Mouse (Mus musculus) embryonic stem cell, embryonic (primary cell): ENCODE measurements around the gene Carhsp1.

ENCODE experiments used
- CTCF ChIA-PET, 4 experiments: fragments of 300-600 bp in 2 of 4; fragments of 350-600 bp in 2 of 4; sonication (Branson Sonifier 250); formaldehyde crosslinking; loops; one replicate each; lab custom pipeline; 2022; ENCODE audit warnings: inconsistent platforms in 2 of 4; lab: Charles Lee
- POLR2A ChIA-PET, 4 experiments: fragments of 300-600 bp in 2 of 4; fragments of 350-600 bp in 2 of 4; sonication (Branson Sonifier 250); formaldehyde crosslinking; loops; one replicate each; lab custom pipeline; 2022; ENCODE audit warnings: antibody characterized with exemption in 4 of 4, inconsistent platforms in 1 of 4; lab: Charles Lee

The Carhsp1 gene

DNA sequence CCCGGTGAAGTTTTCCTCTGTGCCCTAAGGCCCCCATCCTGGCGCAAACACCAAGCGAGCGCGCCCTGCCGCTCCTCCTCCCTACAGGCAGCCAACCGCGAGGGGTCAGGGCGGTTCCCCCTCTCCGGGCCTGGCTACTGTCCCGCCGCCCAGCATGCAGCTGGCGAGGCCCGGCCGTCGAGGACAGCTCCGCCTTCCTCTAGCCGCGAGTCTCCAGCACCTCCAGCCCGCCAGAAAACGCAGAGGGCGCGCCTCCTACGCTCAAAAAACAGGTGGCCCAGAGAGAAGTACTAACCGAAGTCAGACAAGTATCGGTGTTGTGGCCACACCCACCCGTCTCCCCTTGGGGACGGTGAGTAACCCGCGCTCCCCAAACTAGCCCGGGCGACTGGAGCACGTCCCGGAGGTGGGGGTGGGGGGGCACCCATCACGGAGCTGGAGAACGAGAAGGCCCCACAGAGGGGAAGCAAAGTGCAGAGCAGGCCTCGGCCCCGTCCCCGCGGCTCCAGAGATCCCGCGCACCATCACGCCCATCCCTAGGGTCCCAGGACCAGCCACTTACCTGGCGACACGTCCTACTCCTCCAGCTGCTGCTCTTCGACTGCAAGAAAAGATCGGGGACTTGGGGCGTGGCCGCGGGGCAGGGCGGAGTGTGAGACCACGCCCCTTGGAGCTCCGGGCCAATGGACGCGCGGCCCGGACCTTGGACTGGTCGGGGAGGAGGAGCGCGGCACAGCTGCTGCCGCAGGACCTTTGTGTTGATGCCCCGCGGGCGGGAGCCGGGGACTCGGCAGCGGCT, at the start of gene Carhsp1:
Gene Carhsp1, minus strand, starts transcription at position 605 of the 799 bp plus-strand sequence.
- ChIA-PET CTCF (interaction anchor here (0.5 to 4.8 kb wide), 23 partner anchors 9 to 262 kb away, joined by 3 to 40 read pairs (median 4); partner anchors contain the start of genes Mettl22 (in 1 of the 4) and Tmem114 (in 1 of the 4)), POLR2A (interaction anchor here (0.5 to 6.8 kb wide), 164 partner anchors 9 to 1577 kb away, joined by 3 to 184 read pairs (median 4); partner anchors contain the start of genes Mettl22 (in 3 of the 4), Pmm2 (in 3 of the 4), Tmem186 (in 3 of the 4) and Abat (in 2 of the 4))

DNA sequence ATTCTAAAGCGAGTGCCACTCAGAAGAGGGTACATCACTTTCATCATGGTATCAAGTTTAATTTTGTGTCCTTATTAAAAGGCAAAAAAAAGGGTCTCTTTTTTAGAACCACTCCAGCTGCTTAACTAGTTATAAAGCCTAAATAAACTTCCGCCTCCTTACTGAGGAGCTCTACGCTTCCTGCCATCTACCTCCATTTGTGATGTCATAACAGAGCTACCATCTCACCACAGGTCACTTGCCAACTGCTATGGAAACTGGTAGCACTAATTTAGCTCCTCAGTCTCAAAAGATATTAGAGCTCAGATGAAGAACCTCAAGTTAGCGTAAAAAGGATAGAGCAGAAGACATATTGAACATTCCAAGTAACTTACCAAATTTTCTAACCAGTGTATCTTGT, 48.5 kb upstream of the Carhsp1 start:
- CTCF ChIA-PET = interaction anchor here in 2 of 4 experiments (0.6 to 1.5 kb wide), 3 partner anchors 23 to 48 kb away, joined by 3 to 8 read pairs (median 4); no protein-coding TSS in a partner anchor

DNA sequence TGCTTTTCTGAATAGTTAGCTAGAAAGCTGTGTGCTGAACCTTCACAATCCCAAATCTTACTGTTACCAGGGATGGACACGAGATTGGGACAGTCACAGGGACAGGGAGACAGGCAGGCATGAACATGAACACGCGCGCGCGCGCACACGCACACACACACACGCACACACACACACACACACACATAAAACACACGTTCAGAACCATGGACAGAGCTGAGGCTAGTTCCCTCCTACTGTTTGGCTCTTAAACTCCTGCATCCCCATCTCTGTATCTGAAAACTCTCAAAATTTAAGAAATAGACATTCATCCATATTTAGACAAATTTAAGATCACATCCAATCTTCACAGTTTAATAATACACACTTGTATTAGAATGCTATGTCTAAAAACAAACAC, 45.8 kb upstream of the Carhsp1 start:
- ChIA-PET POLR2A (interaction anchor here in 2 of 4 experiments (0.6 to 23.9 kb wide), 30 partner anchors 7 to 121 kb away, joined by 3 to 230 read pairs (median 4); partner anchors contain the start of gene Carhsp1 (in 1 of the 2)), CTCF (interaction anchor here in 2 of 4 experiments (0.7 to 1.4 kb wide), 3 partner anchors 15 to 341 kb away, joined by 3 to 4 read pairs (median 3); no protein-coding TSS in a partner anchor)

More for the DNA sequence above, 48.5 kb upstream of the Carhsp1 start:
- POLR2A ChIA-PET = interaction anchor here (0.6 to 23.9 kb wide), 22 partner anchors 8 to 118 kb away, joined by 3 to 230 read pairs (median 6); partner anchors contain the start of genes Carhsp1 (in 2 of the 4), Pmm2 (in 1 of the 4) and Tmem186 (in 1 of the 4)

GRCm38 (mm10) chr16:8716300-8716699, 44.3 kb upstream of the Carhsp1 start:
- CTCF ChIA-PET = interaction anchor here in 1 of 4 experiments (1.0 kb wide), 1 partner anchor 52 kb away, joined by 3 read pairs; no protein-coding TSS in a partner anchor

GRCm38 (mm10) chr16:8715513-8716080, 43.6 kb upstream of the Carhsp1 start:
- CTCF ChIA-PET = interaction anchor here in 1 of 4 experiments (0.6 to 1.0 kb wide), 2 partner anchors 53 to 153 kb away, joined by 3 read pairs; no protein-coding TSS in a partner anchor
- POLR2A ChIA-PET = interaction anchor here in 3 of 4 experiments (0.5 to 23.9 kb wide), 21 partner anchors 8 to 134 kb away, joined by 3 to 230 read pairs (median 5); no protein-coding TSS in a partner anchor

More at GRCm38 (mm10) chr16:8716300-8716699, 44.3 kb upstream of the Carhsp1 start:
- POLR2A ChIA-PET = interaction anchor here in 3 of 4 experiments (0.6 to 23.9 kb wide), 17 partner anchors 7 to 249 kb away, joined by 3 to 230 read pairs (median 8); no protein-coding TSS in a partner anchor

- ChIA-PET POLR2A (interaction anchor here in 3 of 4 experiments (0.5 to 23.9 kb wide), 14 partner anchors 8 to 56 kb away, joined by 3 to 230 read pairs (median 5); no protein-coding TSS in a partner anchor), CTCF (interaction anchor here in 1 of 4 experiments (0.6 to 1.7 kb wide), 2 partner anchors 54 to 152 kb away, joined by 3 to 7 read pairs; no protein-coding TSS in a partner anchor)
Observed at GRCm38 (mm10) chr16:8714851-8715250, 42.9 kb upstream of the Carhsp1 start.

DNA sequence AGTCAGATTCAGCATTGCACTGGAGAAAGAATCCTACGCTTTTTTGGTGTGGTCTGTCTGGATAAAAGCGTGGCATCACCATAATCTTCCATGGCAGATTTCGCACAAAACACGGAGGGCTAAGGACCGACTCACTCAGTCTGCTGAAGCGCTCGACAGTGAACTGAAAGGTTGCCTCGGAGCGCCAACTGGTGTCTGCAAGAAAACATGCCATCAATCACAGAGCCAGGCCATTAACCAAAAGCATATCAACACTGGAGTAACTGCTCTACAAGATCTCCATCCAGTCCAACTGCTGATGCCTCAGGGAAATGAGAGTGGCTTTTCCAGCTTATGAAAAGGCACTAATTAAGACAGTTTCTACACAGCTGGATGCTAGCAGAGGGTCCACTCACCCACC, 40.0 kb upstream of the Carhsp1 start:
- CTCF ChIA-PET = interaction anchor here in 2 of 4 experiments (0.5 to 1.1 kb wide), 2 partner anchors 57 to 1270 kb away, joined by 3 read pairs; no protein-coding TSS in a partner anchor

GRCm38 (mm10) chr16:8700586-8700985, 28.6 kb upstream of the Carhsp1 start:
- ChIA-PET CTCF (interaction anchor here in 3 of 4 experiments (0.7 to 0.9 kb wide), 3 partner anchors 10 to 26 kb away, joined by 3 to 4 read pairs (median 3); no protein-coding TSS in a partner anchor), POLR2A (interaction anchor here in 2 of 4 experiments (0.5 to 13.4 kb wide), 14 partner anchors 10 to 164 kb away, joined by 3 to 146 read pairs (median 3); partner anchors contain the start of gene Carhsp1 (in 1 of the 2))

More for the DNA sequence above, 40.0 kb upstream of the Carhsp1 start:
- POLR2A ChIA-PET = interaction anchor here in 2 of 4 experiments (1.0 to 23.9 kb wide), 10 partner anchors 14 to 63 kb away, joined by 3 to 230 read pairs (median 4); no protein-coding TSS in a partner anchor

DNA sequence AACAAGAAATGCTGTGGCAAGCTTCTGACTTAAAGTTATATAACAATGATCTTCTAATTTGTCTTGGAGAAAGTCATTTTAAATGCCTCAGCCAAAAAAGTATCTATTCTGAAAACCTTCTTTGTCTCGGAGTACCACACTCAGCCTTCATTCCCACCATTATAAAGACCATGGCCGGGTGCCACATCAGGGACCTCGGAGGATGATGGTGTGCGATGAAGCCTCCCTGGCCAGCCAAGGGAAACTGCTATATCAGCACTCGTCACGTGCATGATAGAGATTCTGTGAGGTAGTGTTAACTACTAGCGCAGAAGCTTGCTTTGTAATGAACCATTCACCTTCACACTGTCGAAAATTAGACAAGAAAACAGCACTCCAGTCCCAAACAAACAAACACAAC, 27.6 kb upstream of the Carhsp1 start:
- POLR2A ChIA-PET = interaction anchor here in 2 of 4 experiments (0.9 to 13.4 kb wide), 16 partner anchors 11 to 165 kb away, joined by 3 to 146 read pairs (median 4); no protein-coding TSS in a partner anchor
- CTCF ChIA-PET = no interaction called here

DNA sequence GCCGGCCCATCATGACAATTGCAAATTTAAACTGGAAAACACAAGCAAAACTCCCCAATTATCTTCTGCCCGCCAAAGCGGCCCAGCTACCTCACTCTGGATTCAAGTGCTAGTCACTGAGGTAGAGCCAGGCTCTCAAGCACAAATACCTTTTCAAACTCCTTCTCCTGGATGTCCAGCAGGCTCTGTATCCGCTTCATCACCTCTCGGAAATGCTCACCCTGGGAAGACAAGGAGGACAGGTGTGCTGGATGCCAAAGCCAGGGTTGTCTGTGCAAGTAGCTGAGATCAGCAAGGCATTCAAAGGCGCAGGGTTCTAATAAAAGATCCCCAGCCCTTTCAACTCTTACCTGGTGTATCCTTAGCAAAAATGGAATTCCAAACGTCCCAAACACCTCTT, 19.3 kb upstream of the Carhsp1 start:
- POLR2A ChIA-PET = interaction anchor here in 2 of 4 experiments (1.2 to 11.1 kb wide), 5 partner anchors 10 to 190 kb away, joined by 3 to 146 read pairs (median 5); no protein-coding TSS in a partner anchor
- CTCF ChIA-PET = interaction anchor here in 1 of 4 experiments (1.0 kb wide), 1 partner anchor 78 kb away, joined by 3 read pairs; no protein-coding TSS in a partner anchor

- POLR2A ChIA-PET = interaction anchor here in 2 of 4 experiments (0.9 to 11.1 kb wide), 10 partner anchors 11 to 133 kb away, joined by 3 to 146 read pairs (median 4); partner anchors contain the start of gene Carhsp1 (in 1 of the 2)
- CTCF ChIA-PET = interaction anchor here in 2 of 4 experiments (0.5 to 1.2 kb wide), 4 partner anchors 72 to 181 kb away, joined by 3 to 7 read pairs (median 4); no protein-coding TSS in a partner anchor
Observed at GRCm38 (mm10) chr16:8689979-8690656, 18.2 kb upstream of the Carhsp1 start.

GRCm38 (mm10) chr16:8687559-8688112, 15.7 kb upstream of the Carhsp1 start:
- POLR2A ChIA-PET = interaction anchor here in 3 of 4 experiments (0.6 to 11.1 kb wide), 33 partner anchors 10 to 216 kb away, joined by 3 to 146 read pairs (median 4); partner anchors contain the start of gene Carhsp1 (in 2 of the 3)
- CTCF ChIA-PET = interaction anchor here in 3 of 4 experiments (1.2 to 2.8 kb wide), 10 partner anchors 9 to 278 kb away, joined by 3 to 34 read pairs (median 6); no protein-coding TSS in a partner anchor

DNA sequence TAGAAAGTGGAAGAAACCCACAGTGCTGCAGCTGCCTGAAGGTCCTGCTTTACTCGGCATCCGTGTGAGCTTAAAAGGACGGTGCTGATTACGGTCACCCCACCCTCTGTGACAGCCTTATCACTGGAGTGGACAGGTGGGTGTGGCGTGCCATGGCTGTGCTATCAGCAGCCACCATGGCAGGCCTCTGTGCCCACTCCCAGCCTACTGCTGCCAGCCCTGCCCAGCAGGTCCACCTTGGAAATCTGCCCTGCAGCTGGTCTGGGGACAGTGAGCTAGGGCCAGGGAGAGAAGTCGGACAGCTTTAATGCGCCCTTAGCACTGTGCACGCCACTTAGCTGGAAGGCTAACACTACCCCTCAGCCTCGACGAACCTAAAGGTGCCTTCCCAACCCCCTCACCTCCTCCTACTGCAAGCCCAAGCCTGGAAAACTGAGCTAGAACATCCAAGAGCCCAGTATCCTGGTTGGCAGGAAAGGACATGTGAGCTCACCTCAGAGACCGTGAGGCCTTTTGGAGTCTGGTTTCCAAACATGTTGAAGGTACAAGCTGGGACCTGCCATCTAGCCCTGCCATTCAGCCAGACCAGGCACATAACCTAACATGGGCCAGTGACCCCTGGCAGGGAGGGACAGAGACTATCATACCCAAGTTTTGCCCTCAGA, 15.0 kb upstream of the Carhsp1 start:
- ChIA-PET CTCF (interaction anchor here (0.5 to 2.8 kb wide), 23 partner anchors 9 to 1180 kb away, joined by 3 to 34 read pairs (median 4); partner anchors contain the start of gene Carhsp1 (in 1 of the 4)), POLR2A (interaction anchor here in 3 of 4 experiments (0.6 to 11.1 kb wide), 39 partner anchors 9 to 216 kb away, joined by 3 to 146 read pairs (median 4); partner anchors contain the start of gene Carhsp1 (in 2 of the 3))

- ChIA-PET POLR2A (interaction anchor here in 3 of 4 experiments (0.5 to 11.1 kb wide), 43 partner anchors 9 to 1310 kb away, joined by 3 to 146 read pairs (median 3); partner anchors contain the start of gene Carhsp1 (in 2 of the 3)), CTCF (interaction anchor here (0.5 to 2.8 kb wide), 26 partner anchors 8 to 1181 kb away, joined by 3 to 34 read pairs (median 4); partner anchors contain the start of gene Carhsp1 (in 1 of the 4))
Observed at GRCm38 (mm10) chr16:8686121-8686870, 14.3 kb upstream of the Carhsp1 start.
